Mouse (Mus musculus) kidney, adult 2 months (tissue): ENCODE data around the gene Arhgdia. TPM values are rescaled to one million over a fixed set of nuclear protein-coding genes. Genes with fewer than 3 reads are reported as not detected.

Experiments
- DNase-seq: peaks from one replicate; pipeline ENCODE4 v3.0.0; 2021
- H3K27ac ChIP-seq: fragments of 200-500 bp; 2 replicates; pipeline ENCODE4 v1.5.1; 2012; ENCODE audit warnings: low read depth, low read length, control low read depth, inconsistent platforms; ENCODE audit not compliant: insufficient read depth
- H3K27me3 ChIP-seq: fragments of 200-500 bp; replicated peaks from 2 replicates; pipeline ENCODE4 v1.6.1; 2012; ENCODE audit warnings: mild to moderate bottlenecking, moderate library complexity, low read length, inconsistent platforms; ENCODE audit not compliant: control insufficient read depth, insufficient read depth
- H3K36me3 ChIP-seq: fragments of 200-500 bp; 2 replicates; pipeline ENCODE4 v1.6.1; 2012; ENCODE audit warnings: mild to moderate bottlenecking, moderate library complexity, low read length, inconsistent platforms; ENCODE audit not compliant: control insufficient read depth, insufficient read depth
- H3K4me1 ChIP-seq: fragments of 200-500 bp; 2 replicates; pipeline ENCODE4 v1.6.1; 2011; ENCODE audit warnings: low read length; ENCODE audit not compliant: control insufficient read depth, insufficient read depth
- H3K4me3 ChIP-seq: fragments of 200-500 bp; 2 replicates; pipeline ENCODE4 v1.5.1; 2011; ENCODE audit warnings: mild to moderate bottlenecking, low read depth, low read length, control low read depth; ENCODE audit not compliant: insufficient read depth
- CTCF ChIP-seq: fragments of 200-500 bp; conservative IDR thresholded peaks from 2 replicates; pipeline ENCODE4 v1.5.1; 2011; ENCODE audit warnings: low read depth, mild to moderate bottlenecking, control low read depth, low read length, moderate library complexity, mixed read lengths; ENCODE audit not compliant: insufficient read depth, insufficient read length
- POLR2A ChIP-seq: fragments of 200-500 bp; IDR thresholded peaks from one replicate; pipeline ENCODE4 v1.6.1; 2011; ENCODE audit warnings: low read depth, low read length, control low read depth
- WGBS: fragments of 180-500 bp; shearing (Covaris S2); methylation state at CpG from one replicate; pipeline ENCODE4 v1.1.7; 2018; 5-methylcytosine and 5-hydroxymethylcytosine counted together
- polyA plus RNA-seq: library from polyadenylated mRNA; depleted of rRNA; stranded (reverse); fragments of >200 nt; gene quantifications from 2 replicates; pipeline ENCODE4 v1.2.3, GENCODE M21; 2012; rRNA removed

Arhgdia gene
- polyA plus RNA-seq = 543 and 613 TPM in 2 replicates

GRCm38 (mm10) chr11:120581490-120582267 lies at the start of gene Arhgdia:
Gene Arhgdia (minus strand): TSS chr11:120581624.
- H3K27ac ChIP-seq = peak within 1 kb of the TSS; percentile 98
- H3K36me3 ChIP-seq = peaks cover 3% of the 10 kb centered on the region
- peaks cover 34% of the 10 kb centered on the region for H3K4me1 ChIP-seq
- peak within 1 kb of the TSS; percentile 95 for H3K4me3 ChIP-seq
- WGBS = 4% methylated on average over 73 of the region's 75 CpGs
- H3K27me3 ChIP-seq = no peaks in the 10 kb centered on the region
- DNase-seq = peak; percentile 91
- TF ChIP-seq CTCF = peak; percentile 26; the same call in 1 of the 2 replicates
- TF ChIP-seq POLR2A = peak; percentile 66

GRCm38 (mm10) chr11:120630401-120630871 lies 49.0 kb upstream of the Arhgdia start:
- Histone ChIP-seq H3K27ac (peak overlapping the region; percentile 95), H3K36me3 (no peaks in the 10 kb centered on the region), H3K4me3 (peak overlapping the region; percentile 47), H3K4me1 (peaks cover 35% of the 10 kb centered on the region), H3K27me3 (no peaks in the 10 kb centered on the region)
- DNase-seq = peak; percentile 93
- 4% methylated on average over 5 of the region's 5 CpGs for WGBS
- no peak for TF ChIP-seq CTCF
- TF ChIP-seq POLR2A = no peak

GRCm38 (mm10) chr11:120629911-120630310 lies 48.5 kb upstream of the Arhgdia start:
- no peaks in the 10 kb centered on the region for H3K36me3 ChIP-seq
- peak overlapping the region; percentile 47 for H3K4me3 ChIP-seq
- no peaks in the 10 kb centered on the region for H3K27me3 ChIP-seq
- no peak for TF ChIP-seq CTCF
- no peak for TF ChIP-seq POLR2A
- 5% methylated on average over 7 of the region's 7 CpGs for WGBS
- peaks cover 38% of the 10 kb centered on the region for H3K4me1 ChIP-seq
- DNase-seq = peak; percentile 76
- H3K27ac ChIP-seq = peak overlapping the region; percentile 90

GRCm38 (mm10) chr11:120629341-120629730 lies 47.9 kb upstream of the Arhgdia start:
- peak; percentile 17 for TF ChIP-seq POLR2A
- no peak for TF ChIP-seq CTCF
- 52% methylated on average over 23 of the region's 23 CpGs for WGBS
- H3K27me3 ChIP-seq = no peaks in the 10 kb centered on the region
- peak overlapping the region; percentile 90 for H3K27ac ChIP-seq
- peak overlapping the region; percentile 47 for H3K4me3 ChIP-seq
- peaks cover 38% of the 10 kb centered on the region for H3K4me1 ChIP-seq
- peak; percentile 84 for DNase-seq
- no peaks in the 10 kb centered on the region for H3K36me3 ChIP-seq

- no peak for DNase-seq
- no peak overlapping the region for H3K4me3 ChIP-seq
- peaks cover 41% of the 10 kb centered on the region for H3K4me1 ChIP-seq
- H3K36me3 ChIP-seq = no peaks in the 10 kb centered on the region
- H3K27me3 ChIP-seq = no peaks in the 10 kb centered on the region
- no peak overlapping the region for H3K27ac ChIP-seq
- no peak for TF ChIP-seq CTCF
- no peak for TF ChIP-seq POLR2A
- WGBS = 77% methylated on average over 23 of the region's 23 CpGs
Measured at GRCm38 (mm10) chr11:120628601-120629340, 47.3 kb upstream of the Arhgdia start.

- 68% methylated on average over 22 of the region's 22 CpGs for WGBS
- TF ChIP-seq CTCF = no peak
- TF ChIP-seq POLR2A = no peak
- Histone ChIP-seq H3K4me3 (no peak overlapping the region), H3K4me1 (peaks cover 40% of the 10 kb centered on the region), H3K27ac (no peak overlapping the region), H3K27me3 (no peaks in the 10 kb centered on the region), H3K36me3 (peaks cover 1% of the 10 kb centered on the region)
- DNase-seq = peak; percentile 55
Measured at GRCm38 (mm10) chr11:120627468-120628300, 46.3 kb upstream of the Arhgdia start.
